Mouse (Mus musculus) midbrain, embryonic 10.5 days (tissue): ENCODE data around the gene Serpinb1b. TPM values are rescaled to one million over a fixed set of nuclear protein-coding genes. Genes with fewer than 3 reads are reported as not detected.
"Not testable (repeated sequence)": the region's sequence is repeated elsewhere in the genome, so short reads cannot be mapped to it uniquely, and the experiment has no call there.

Source experiments
- DNase-seq: peaks from one replicate; pipeline ENCODE4 v3.0.0-alpha.2; 2017; ENCODE audit warnings: low spot score
- H3K27ac ChIP-seq: fragments of 300-500 bp; sonication (generic); replicated peaks from 2 replicates; pipeline ENCODE4 v1.5.1; 2016; ENCODE audit warnings: mild to moderate bottlenecking
- H3K27me3 ChIP-seq: fragments of 300-500 bp; sonication (generic); 2 replicates; pipeline ENCODE4 v1.6.1; 2016; ENCODE audit warnings: low read depth, mild to moderate bottlenecking; ENCODE audit not compliant: poor library complexity, severe bottlenecking
- H3K36me3 ChIP-seq: fragments of 300-500 bp; sonication (generic); 2 replicates; pipeline ENCODE4 v1.6.1; 2016; ENCODE audit warnings: mild to moderate bottlenecking, moderate library complexity
- H3K4me1 ChIP-seq: fragments of 300-500 bp; sonication (generic); 2 replicates; pipeline ENCODE4 v1.6.1; 2016
- H3K4me3 ChIP-seq: fragments of 300-500 bp; sonication (generic); 2 replicates; pipeline ENCODE4 v1.5.1; 2016; ENCODE audit warnings: mild to moderate bottlenecking, moderate library complexity
- H3K9me3 ChIP-seq: fragments of 300-500 bp; sonication (generic); replicated peaks from 2 replicates; pipeline ENCODE4 v1.6.1; 2016; ENCODE audit warnings: mild to moderate bottlenecking
- WGBS: fragments of 180-500 bp; shearing (Covaris S2); methylation state at CpG from one replicate; pipeline ENCODE4 v1.1.7; 2016; 5-methylcytosine and 5-hydroxymethylcytosine counted together
- polyA plus RNA-seq: library from polyadenylated mRNA; unstranded; fragments of >200 nt; fragmentation: Nextera tagmentation; extraction: Ambion mirVana; gene quantifications from 2 replicates; pipeline ENCODE4 v1.2.1, GENCODE M21; 2016

Serpinb1b gene
- 0.25 and 0.39 TPM in 2 replicates for polyA plus RNA-seq

- peak within 1 kb of the TSS; percentile 59 for H3K27ac ChIP-seq
- H3K27me3 ChIP-seq = no peaks in the 10 kb centered on the region
- peaks cover 23% of the 10 kb centered on the region for H3K4me1 ChIP-seq
- no peak within 1 kb of the TSS for H3K4me3 ChIP-seq
- WGBS = 47% methylated on average over 3 of the region's 3 CpGs
- peak; percentile 37 for DNase-seq
- no peaks in the 10 kb centered on the region for H3K36me3 ChIP-seq
- no peaks in the 10 kb centered on the region for H3K9me3 ChIP-seq
Measured at GRCm38 (mm10) chr13:33078056-33078705, at the start of gene Serpinb1b. TSS of gene Serpinb1b (plus strand) at chr13:33078575.

GRCm38 (mm10) chr13:33029478-33029877 lies 48.9 kb upstream of the Serpinb1b start:
- not testable (repeated sequence) for H3K36me3 ChIP-seq, H3K9me3 ChIP-seq, DNase-seq, H3K4me1 ChIP-seq, H3K27ac ChIP-seq, H3K4me3 ChIP-seq, H3K27me3 ChIP-seq
- 93% methylated on average over 2 of the region's 2 CpGs for WGBS

GRCm38 (mm10) chr13:33030281-33030680 lies 48.1 kb upstream of the Serpinb1b start:
- no peaks in the 10 kb centered on the region for H3K36me3 ChIP-seq
- no peak overlapping the region for H3K27ac ChIP-seq
- WGBS = 92% methylated on average over 2 of the region's 3 CpGs
- H3K4me1 ChIP-seq = no peaks in the 10 kb centered on the region
- H3K27me3 ChIP-seq = no peaks in the 10 kb centered on the region
- no peak overlapping the region for H3K4me3 ChIP-seq
- H3K9me3 ChIP-seq = no peaks in the 10 kb centered on the region
- DNase-seq = no peak

- Histone ChIP-seq H3K27me3 (no peaks in the 10 kb centered on the region), H3K9me3 (no peaks in the 10 kb centered on the region), H3K4me1 (no peaks in the 10 kb centered on the region), H3K36me3 (no peaks in the 10 kb centered on the region), H3K27ac (no peak overlapping the region), H3K4me3 (no peak overlapping the region)
- DNase-seq = no peak
- WGBS = 87% methylated on average over 1 of the region's 1 CpGs
Measured at GRCm38 (mm10) chr13:33035506-33035905, 42.9 kb upstream of the Serpinb1b start.

- no peak for DNase-seq
- Histone ChIP-seq H3K4me3 (no peak overlapping the region), H3K27ac (no peak overlapping the region), H3K27me3 (no peaks in the 10 kb centered on the region), H3K9me3 (no peaks in the 10 kb centered on the region; the same call in 1 of the 2 replicates), H3K36me3 (no peaks in the 10 kb centered on the region), H3K4me1 (no peaks in the 10 kb centered on the region)
- 90% methylated on average over 3 of the region's 3 CpGs for WGBS
Measured at GRCm38 (mm10) chr13:33043542-33043941, 34.8 kb upstream of the Serpinb1b start.

GRCm38 (mm10) chr13:33047234-33047633 lies 31.1 kb upstream of the Serpinb1b start:
- DNase-seq = no peak
- H3K36me3 ChIP-seq = no peaks in the 10 kb centered on the region
- no peaks in the 10 kb centered on the region for H3K4me1 ChIP-seq
- H3K4me3 ChIP-seq = no peak overlapping the region
- no peaks in the 10 kb centered on the region for H3K27me3 ChIP-seq
- H3K27ac ChIP-seq = no peak overlapping the region
- WGBS = 90% methylated on average over 2 of the region's 2 CpGs
- no peaks in the 10 kb centered on the region; the same call in 1 of the 2 replicates for H3K9me3 ChIP-seq

GRCm38 (mm10) chr13:33048187-33048586 lies 30.2 kb upstream of the Serpinb1b start:
- Histone ChIP-seq H3K4me3 (no peak overlapping the region), H3K4me1 (no peaks in the 10 kb centered on the region), H3K27me3 (no peaks in the 10 kb centered on the region), H3K27ac (no peak overlapping the region), H3K9me3 (no peaks in the 10 kb centered on the region), H3K36me3 (no peaks in the 10 kb centered on the region)
- DNase-seq = no peak
- WGBS = 91% methylated on average over 4 of the region's 4 CpGs

- H3K9me3 ChIP-seq = 0 out of 2 replicates have a peak, but pooled peaks cover 3% of the 10 kb centered on the region
- no peaks in the 10 kb centered on the region for H3K36me3 ChIP-seq
- no peak for DNase-seq
- no peaks in the 10 kb centered on the region for H3K27me3 ChIP-seq
- 75% methylated on average over 3 of the region's 3 CpGs for WGBS
- H3K27ac ChIP-seq = no peak overlapping the region
- H3K4me3 ChIP-seq = no peak overlapping the region
- no peaks in the 10 kb centered on the region for H3K4me1 ChIP-seq
Measured at GRCm38 (mm10) chr13:33051697-33052096, 26.7 kb upstream of the Serpinb1b start.

GRCm38 (mm10) chr13:33063048-33063447 lies 15.3 kb upstream of the Serpinb1b start:
- Histone ChIP-seq H3K4me1 (no peaks in the 10 kb centered on the region), H3K27ac (no peak overlapping the region), H3K4me3 (no peak overlapping the region), H3K9me3 (no peaks in the 10 kb centered on the region), H3K27me3 (no peaks in the 10 kb centered on the region), H3K36me3 (no peaks in the 10 kb centered on the region)
- DNase-seq = no peak
- 58% methylated on average over 1 of the region's 1 CpGs for WGBS

DNA sequence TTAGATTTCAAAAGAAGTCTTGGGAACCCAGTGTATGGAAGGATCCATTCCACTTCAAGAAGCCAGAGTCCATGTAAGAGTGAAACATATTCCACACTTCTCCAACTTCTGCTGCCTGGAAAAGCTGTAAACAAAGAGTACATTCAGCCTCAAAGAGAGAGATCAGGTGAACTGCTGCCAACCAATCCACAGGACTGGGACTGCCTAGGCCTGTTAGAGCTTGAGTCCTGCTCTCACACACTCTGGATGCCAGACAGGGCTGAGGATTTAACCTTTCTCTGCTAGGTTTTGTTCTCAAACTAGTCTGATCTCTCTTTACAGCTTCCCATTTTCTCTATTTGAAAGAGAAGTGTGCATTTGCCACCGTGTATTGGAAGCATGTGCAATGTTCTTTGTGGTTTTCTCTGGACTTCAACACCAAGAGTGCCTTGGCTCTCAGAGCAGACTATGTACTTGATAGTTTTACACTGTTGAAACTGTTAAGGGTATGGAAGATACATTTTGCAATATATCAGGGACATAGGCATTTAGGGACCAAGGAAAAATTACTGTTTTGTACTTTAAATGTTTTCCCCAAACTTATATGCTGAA lies 10.9 kb upstream of the Serpinb1b start:
- 82% methylated on average over 1 of the region's 1 CpGs for WGBS
- no peaks in the 10 kb centered on the region for H3K4me1 ChIP-seq
- H3K27ac ChIP-seq = no peak overlapping the region
- H3K36me3 ChIP-seq = no peaks in the 10 kb centered on the region
- no peaks in the 10 kb centered on the region for H3K27me3 ChIP-seq
- H3K4me3 ChIP-seq = no peak overlapping the region
- H3K9me3 ChIP-seq = no peaks in the 10 kb centered on the region
- no peak for DNase-seq

- no peaks in the 10 kb centered on the region for H3K9me3 ChIP-seq
- no peaks in the 10 kb centered on the region for H3K27me3 ChIP-seq
- DNase-seq = no peak
- H3K27ac ChIP-seq = no peak overlapping the region
- H3K36me3 ChIP-seq = no peaks in the 10 kb centered on the region
- H3K4me3 ChIP-seq = no peak overlapping the region
- no peaks in the 10 kb centered on the region for H3K4me1 ChIP-seq
- WGBS = 88% methylated on average over 3 of the region's 3 CpGs
Measured at GRCm38 (mm10) chr13:33068164-33068563, 10.2 kb upstream of the Serpinb1b start.

- peaks cover 8% of the 10 kb centered on the region; the same call in 1 of the 2 replicates for H3K4me1 ChIP-seq
- no peak overlapping the region for H3K4me3 ChIP-seq
- no peaks in the 10 kb centered on the region for H3K27me3 ChIP-seq
- no peak overlapping the region for H3K27ac ChIP-seq
- no peaks in the 10 kb centered on the region for H3K36me3 ChIP-seq
- whole genome bisulfite sequencing = 85% methylated on average over 5 of the region's 5 CpGs
- no peaks in the 10 kb centered on the region for H3K9me3 ChIP-seq
- DNase-seq = no peak
Measured at GRCm38 (mm10) chr13:33071776-33072175, 6.6 kb upstream of the Serpinb1b start.

- H3K36me3 ChIP-seq = no peaks in the 10 kb centered on the region
- H3K4me3 ChIP-seq = no peak overlapping the region
- no peak for DNase-seq
- H3K9me3 ChIP-seq = no peaks in the 10 kb centered on the region
- peaks cover 19% of the 10 kb centered on the region for H3K4me1 ChIP-seq
- no peaks in the 10 kb centered on the region for H3K27me3 ChIP-seq
- no peak overlapping the region for H3K27ac ChIP-seq
Measured at GRCm38 (mm10) chr13:33074029-33074428, 4.3 kb upstream of the Serpinb1b start.
